Mouse (Mus musculus) E14TG2a.4 (cell line): ENCODE measurements around the gene Gm20914.
"Not testable (repeated sequence)": the region's sequence is repeated elsewhere in the genome, so short reads cannot be mapped to it uniquely, and the experiment has no call there.

Experiments used
- H3K27me3 ChIP-seq: 2 replicates; pipeline ENCODE4 v1.6.1; 2014; ENCODE audit warnings: low read length, control low read depth; ENCODE audit not compliant: insufficient read depth
- H3K36me3 ChIP-seq: 2 replicates; pipeline ENCODE4 v1.6.1; 2014; ENCODE audit warnings: low read length, control low read depth; ENCODE audit not compliant: insufficient read depth
- H3K4me1 ChIP-seq: replicated peaks from 2 replicates; pipeline ENCODE4 v1.6.1; 2014; ENCODE audit warnings: low read depth, low read length, control low read depth
- H3K4me3 ChIP-seq: replicated peaks from 2 replicates; pipeline ENCODE4 v1.5.1; 2014; ENCODE audit warnings: mild to moderate bottlenecking, low read length
- H3K9me3 ChIP-seq: 2 replicates; pipeline ENCODE4 v1.6.1; 2014; ENCODE audit warnings: low read length, control low read depth

Gene Gm20914

DNA sequence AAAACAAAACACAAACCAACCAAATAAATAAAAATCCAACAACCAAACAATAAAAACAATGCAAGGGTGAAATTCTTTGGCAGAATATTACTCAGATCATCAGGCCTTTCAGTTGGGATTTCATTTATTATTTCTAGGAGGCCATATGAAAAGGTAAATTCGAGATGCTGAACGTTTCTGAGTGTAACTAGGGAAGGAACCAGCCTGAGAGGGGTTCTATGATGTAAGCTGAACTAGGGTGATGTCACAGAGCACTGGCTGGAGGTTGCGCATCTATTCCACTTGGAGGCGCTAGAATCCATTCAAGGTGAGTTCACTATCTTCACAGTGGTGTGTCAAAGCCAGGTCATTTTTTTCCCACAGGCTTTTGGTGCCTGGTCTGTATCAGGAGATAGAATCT, at the start of gene Gm20914:
Gene Gm20914 (plus strand): TSS at position 301 of the 400 bp plus-strand sequence.
- not testable (repeated sequence) for H3K4me3 ChIP-seq, H3K36me3 ChIP-seq, H3K27me3 ChIP-seq, H3K4me1 ChIP-seq, H3K9me3 ChIP-seq
